ENCODE assay signal across 12 mouse cellular contexts in the genomic region with DNA sequence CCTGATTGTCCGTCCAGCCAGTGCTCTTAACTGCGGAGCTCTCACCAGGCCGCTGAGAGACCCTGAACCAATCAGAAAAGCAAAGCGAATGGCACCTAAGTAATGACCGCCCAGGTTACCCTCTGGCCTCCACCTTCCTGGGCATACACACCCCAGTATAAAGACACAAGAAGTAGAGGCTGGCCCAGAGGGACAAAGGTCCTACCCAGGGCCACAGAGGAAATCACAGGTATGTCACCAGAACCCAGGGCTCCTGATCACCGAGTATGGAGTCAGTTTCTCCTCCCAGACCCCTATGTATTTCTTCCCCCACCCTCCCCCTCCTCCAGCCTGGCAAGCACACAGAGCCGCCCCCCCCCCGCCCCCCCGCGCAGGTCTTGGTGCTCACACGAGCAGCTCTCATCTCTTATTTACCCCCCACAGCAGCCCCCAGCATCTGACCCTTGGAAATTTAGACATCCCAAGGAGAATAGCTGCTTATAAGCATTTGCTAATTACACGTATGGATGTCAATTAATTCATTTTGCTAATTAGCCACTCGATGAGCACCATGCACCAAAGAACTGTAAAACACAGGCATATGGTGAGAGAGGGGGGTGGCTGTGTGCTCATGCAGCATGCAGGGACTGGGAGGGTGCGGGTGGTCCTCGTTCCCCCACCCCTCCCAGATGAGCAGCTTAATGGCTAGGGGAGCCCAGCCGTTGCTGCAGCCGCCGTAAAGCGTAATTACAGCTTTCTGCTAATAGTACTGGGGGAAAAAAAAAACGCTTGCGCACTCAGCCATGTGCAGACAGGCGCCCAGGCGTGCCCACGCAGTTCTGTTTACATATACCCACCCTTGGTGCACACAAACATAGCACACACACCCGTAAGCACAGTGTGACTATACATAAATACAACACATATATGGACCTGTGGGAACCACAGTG. TPM values are rescaled to one million over a fixed set of nuclear protein-coding genes. Genes with fewer than 3 reads are reported as not detected.
DNase-seq lines count a peak whose midpoint lies in the region; ATAC-seq and TF ChIP-seq lines count a peak whose summit lies in the region.
"Had no signal": no experiment of that assay in that cellular context is flagged by ENCODE, and none has a peak within 500 bp of the region (broad histone marks: within the 10 kb centered on the region; RNA-seq: fewer than 3 reads in every experiment).

No protein-coding gene starts in this region.

- no peaks in the 10 kb centered on the region for H3K36me3 ChIP-seq in forebrain, embryonic 12.5 days (replicated peaks)
- no peaks in the 10 kb centered on the region for H3K36me3 ChIP-seq in hindbrain, postnatal 0 days (ENCODE audit: insufficient read depth, low read length)
- H3K36me3 ChIP-seq in neural tube, embryonic 13.5 days = no peaks in the 10 kb centered on the region
- H3K36me3 ChIP-seq: G1E; heart, embryonic 13.5 days had no signal

- ATAC-seq in forebrain, embryonic 12.5 days (ENCODE audit: low FRiP score) = peak; percentile 95
- peak; percentile 77 for ATAC-seq in hindbrain, postnatal 0 days
- peak; percentile 96 for ATAC-seq in neural tube, embryonic 13.5 days (ENCODE audit: low read depth)

- H3K9me3 ChIP-seq in forebrain, embryonic 12.5 days = no peaks in the 10 kb centered on the region
- H3K9me3 ChIP-seq in hindbrain, postnatal 0 days (ENCODE audit: low read length) = no peaks in the 10 kb centered on the region; the same call in 1 of the 2 replicates
- H3K9me3 ChIP-seq in neural tube, embryonic 13.5 days = no peaks in the 10 kb centered on the region
- H3K9me3 ChIP-seq: heart, embryonic 13.5 days had no signal

- H3K27ac ChIP-seq in layer of hippocampus, adult 2 months = peak overlapping the region; percentile 37; the same call in 1 of the 2 replicates
- H3K27ac ChIP-seq in forebrain, embryonic 12.5 days = peak overlapping the region; percentile 25; the same call in 1 of the 2 replicates
- H3K27ac ChIP-seq in hindbrain, postnatal 0 days = no peak overlapping the region
- H3K27ac ChIP-seq in neural tube, embryonic 13.5 days (replicated peaks) = peak overlapping the region; percentile 78
- H3K27ac ChIP-seq: heart, embryonic 13.5 days had no signal

- peak overlapping the region; percentile 24 for H3K4me2 ChIP-seq in forebrain, embryonic 12.5 days
- H3K4me2 ChIP-seq in hindbrain, postnatal 0 days (ENCODE audit: low read depth, low read length) = no peak overlapping the region
- H3K4me2 ChIP-seq in neural tube, embryonic 13.5 days = peak overlapping the region; percentile 27
- H3K4me2 ChIP-seq: heart, embryonic 13.5 days; liver, embryonic 11.5 days had no signal

- peak overlapping the region; percentile 30; the same call in 1 of the 2 replicates for H3K4me3 ChIP-seq in layer of hippocampus, adult 2 months
- no peak overlapping the region for H3K4me3 ChIP-seq in forebrain, embryonic 12.5 days (replicated peaks)
- no peak overlapping the region for H3K4me3 ChIP-seq in hindbrain, postnatal 0 days (ENCODE audit: low read length)
- no peak overlapping the region for H3K4me3 ChIP-seq in neural tube, embryonic 13.5 days
- H3K4me3 ChIP-seq: heart, embryonic 13.5 days had no signal

- TF ChIP-seq CTCF in layer of hippocampus, adult 2 months (conservative IDR thresholded peaks at IDR 0.05) = no peak
- no peak for TF ChIP-seq CTCF in hindbrain, postnatal 0 days (IDR thresholded peaks at IDR 0.05; ENCODE audit: low read depth)

- no peak overlapping the region for H3K9ac ChIP-seq in forebrain, embryonic 12.5 days
- H3K9ac ChIP-seq in hindbrain, postnatal 0 days (replicated peaks; ENCODE audit: low read length) = no peak overlapping the region
- peak overlapping the region; percentile 38; the same call in 1 of the 2 replicates for H3K9ac ChIP-seq in neural tube, embryonic 13.5 days
- H3K9ac ChIP-seq: heart, embryonic 13.5 days had no signal

- H3K4me1 ChIP-seq in forebrain, embryonic 12.5 days = peaks cover 14% of the 10 kb centered on the region; the same call in 1 of the 2 replicates
- H3K4me1 ChIP-seq in hindbrain, postnatal 0 days (ENCODE audit: insufficient read depth, low read length) = no peaks in the 10 kb centered on the region
- peaks cover 22% of the 10 kb centered on the region for H3K4me1 ChIP-seq in neural tube, embryonic 13.5 days (replicated peaks)
- H3K4me1 ChIP-seq: heart, embryonic 13.5 days had no signal

- DNase-seq in layer of hippocampus, adult 2 months (ENCODE audit: low spot score in 2 of 2) = no peak
- no peak for DNase-seq in layer of hippocampus, adult 9-10 months (ENCODE audit: low spot score)
- peak; percentile 65 for DNase-seq in hindbrain, postnatal 0 days (ENCODE audit: low spot score)
- DNase-seq in c-Kit-positive CD71-positive TER-119-positive erythroid progenitor cells, embryonic 14.5 days (ENCODE audit: low spot score) = no peak
- DNase-seq in cerebellum, postnatal 4 days (ENCODE audit: low spot score in 2 of 2) = no peak
- DNase-seq: cerebellum, adult 11-12 months; kidney, adult 2 months had no signal

- H3K27me3 ChIP-seq in forebrain, embryonic 12.5 days = peaks cover 51% of the 10 kb centered on the region
- no peaks in the 10 kb centered on the region for H3K27me3 ChIP-seq in hindbrain, postnatal 0 days (ENCODE audit: insufficient read depth, low read length)
- H3K27me3 ChIP-seq in neural tube, embryonic 13.5 days = no peaks in the 10 kb centered on the region
- H3K27me3 ChIP-seq: heart, embryonic 13.5 days had no signal

- WGBS in forebrain, embryonic 12.5 days = 41% methylated on average over 25 of the region's 25 CpGs
- WGBS in hindbrain, postnatal 0 days = 48% methylated on average over 25 of the region's 25 CpGs
- 34% methylated on average over 25 of the region's 25 CpGs for WGBS in neural tube, embryonic 13.5 days

RNA-seq across cellular contexts. Expression of gene Acot11, which starts 10.9 kb away (rescaled TPM):
- 10 to 100 TPM; 45.6 to 55.5 TPM for total RNA-seq in layer of hippocampus, adult 2 months (2021)
- polyA plus RNA-seq in forebrain, embryonic 12.5 days (2016; fragmentation: Nextera tagmentation; extraction: Ambion mirVana) = 1.4 TPM in 2 replicates
- 11.1 and 12.2 TPM in 2 replicates for total RNA-seq in hindbrain, postnatal 0 days (2014; rRNA removed)
- 2.0 and 2.7 TPM in 2 replicates for polyA plus RNA-seq in hindbrain, postnatal 0 days (2015; fragmentation: Nextera tagmentation; extraction: Ambion mirVana)
- polyA plus RNA-seq in neural tube, embryonic 13.5 days (2015; fragmentation: Nextera tagmentation; extraction: Ambion mirVana) = 1.5 and 1.7 TPM in 2 replicates
